Mouse (Mus musculus) stomach, embryonic 16.5 days (tissue): ENCODE data around the gene Bcam. TPM values are rescaled to one million over a fixed set of nuclear protein-coding genes. Genes with fewer than 3 reads are reported as not detected.

ENCODE experiments used
- ATAC-seq: fragments of 200-750 bp; cut with Nextera tagmentation; 2 replicates; pipeline ENCODE4 v1.8.0; 2017; ENCODE audit warnings: moderate number of reproducible peaks, moderate TSS enrichment; ENCODE audit not compliant: insufficient read depth, low FRiP score
- H3K27ac ChIP-seq: fragments of 300-500 bp; sonication (generic); 2 replicates; pipeline ENCODE4 v1.5.1; 2014; ENCODE audit warnings: low read length
- H3K27me3 ChIP-seq: fragments of 300-500 bp; sonication (generic); 2 replicates; pipeline ENCODE4 v1.6.1; 2014; ENCODE audit warnings: low read length, control low read depth, mixed read lengths; ENCODE audit not compliant: control insufficient read depth, insufficient read depth
- H3K36me3 ChIP-seq: fragments of 300-500 bp; sonication (generic); 2 replicates; pipeline ENCODE4 v1.6.1; 2014; ENCODE audit warnings: low read length; ENCODE audit not compliant: control insufficient read depth, insufficient read depth
- H3K4me1 ChIP-seq: fragments of 300-500 bp; sonication (generic); 2 replicates; pipeline ENCODE4 v1.6.1; 2014; ENCODE audit warnings: low read length, control low read depth, mixed read lengths; ENCODE audit not compliant: control insufficient read depth, insufficient read depth
- H3K4me2 ChIP-seq: fragments of 300-500 bp; sonication (generic); 2 replicates; pipeline ENCODE4 v1.6.1; 2014; ENCODE audit warnings: low read depth, low read length, mixed read lengths
- H3K4me3 ChIP-seq: fragments of 300-500 bp; sonication (generic); replicated peaks from 2 replicates; pipeline ENCODE4 v1.5.1; 2014; ENCODE audit warnings: mild to moderate bottlenecking, low read length
- H3K9ac ChIP-seq: fragments of 300-500 bp; sonication (generic); 2 replicates; pipeline ENCODE4 v1.6.1; 2014; ENCODE audit warnings: low read length
- H3K9me3 ChIP-seq: fragments of 300-500 bp; sonication (generic); replicated peaks from 2 replicates; pipeline ENCODE4 v1.6.1; 2016; ENCODE audit warnings: low read length, control low read depth; ENCODE audit not compliant: control insufficient read depth
- WGBS: fragments of 180-500 bp; shearing (Covaris S2); extraction: QIAGEN DNeasy Blood & Tissue Kit; methylation state at CpG from one replicate; pipeline ENCODE4 v1.1.7; 2014; 5-methylcytosine and 5-hydroxymethylcytosine counted together
- polyA plus RNA-seq: library from polyadenylated mRNA; unstranded; fragments of >200 nt; fragmentation: Nextera tagmentation; extraction: Ambion mirVana; gene quantifications from 2 replicates; pipeline ENCODE4 v1.2.1, GENCODE M21; 2015

Bcam gene
- polyA plus RNA-seq: 118 and 122 TPM in 2 replicates

DNA sequence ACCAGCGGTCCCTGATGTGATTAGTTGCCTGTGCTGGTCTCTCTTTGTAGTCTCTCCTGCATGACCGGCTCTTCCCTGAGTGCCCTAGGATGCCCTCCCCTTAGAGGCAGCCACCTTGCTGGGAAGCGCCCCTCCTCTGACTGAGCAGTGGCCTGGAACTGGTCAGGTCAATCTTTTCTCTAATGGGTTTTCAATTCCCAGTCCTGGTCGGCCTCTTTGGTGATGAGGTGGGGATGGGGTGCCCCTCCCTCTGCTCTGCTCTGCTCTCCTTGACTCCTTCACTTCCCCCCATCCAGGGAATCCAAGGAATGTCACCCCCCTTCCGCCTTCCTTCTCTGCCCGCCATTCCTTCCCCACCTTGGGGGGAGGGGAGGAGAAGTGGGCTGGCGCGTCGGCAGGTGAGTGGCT lies at the start of gene Bcam:
TSS of gene Bcam (minus strand) at position 33 of the 408 bp plus-strand sequence.
- Histone ChIP-seq H3K27me3 (no peaks in the 10 kb centered on the region), H3K36me3 (no peaks in the 10 kb centered on the region), H3K9ac (peak within 1 kb of the TSS; percentile 87), H3K9me3 (no peaks in the 10 kb centered on the region), H3K27ac (peak within 1 kb of the TSS; percentile 71), H3K4me2 (peak within 1 kb of the TSS; percentile 94), H3K4me3 (peak within 1 kb of the TSS; percentile 71), H3K4me1 (peaks cover 27% of the 10 kb centered on the region)
- WGBS: 5% methylated on average over 9 of the region's 9 CpGs
- 0 out of 2 replicates have a peak, but pooled peaks have one; percentile 4 for ATAC-seq

DNA sequence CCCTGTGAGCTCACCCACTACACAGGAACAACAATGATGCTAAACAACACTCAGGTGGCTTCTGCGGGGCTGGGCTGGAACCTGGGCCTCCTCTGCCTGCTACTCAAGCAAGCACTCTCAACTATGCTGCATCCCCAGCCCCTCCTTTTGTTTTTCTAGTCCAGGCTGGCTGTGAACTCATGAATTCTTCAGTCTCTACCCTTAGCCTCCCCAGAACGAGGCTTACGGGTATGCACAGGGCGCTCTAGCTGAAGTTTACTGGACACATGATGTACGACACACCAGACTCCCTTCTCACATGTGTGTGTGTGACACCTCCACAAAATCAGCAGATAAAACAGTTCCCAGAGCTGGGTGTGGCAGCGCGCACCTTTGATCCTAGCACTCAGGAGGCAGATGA lies 48.1 kb upstream of the Bcam start:
- peak overlapping the region; percentile 94 for H3K27ac ChIP-seq
- no peak overlapping the region for H3K9ac ChIP-seq
- peaks cover 46% of the 10 kb centered on the region for H3K4me1 ChIP-seq
- H3K36me3 ChIP-seq: 0 out of 2 replicates have a peak, but pooled peaks cover 6% of the 10 kb centered on the region
- no peak overlapping the region for H3K4me2 ChIP-seq
- WGBS: 80% methylated on average over 7 of the region's 7 CpGs
- H3K27me3 ChIP-seq: no peaks in the 10 kb centered on the region; the same call in 1 of the 2 replicates
- no peak overlapping the region for H3K4me3 ChIP-seq
- no peak for ATAC-seq
- H3K9me3 ChIP-seq: no peaks in the 10 kb centered on the region

DNA sequence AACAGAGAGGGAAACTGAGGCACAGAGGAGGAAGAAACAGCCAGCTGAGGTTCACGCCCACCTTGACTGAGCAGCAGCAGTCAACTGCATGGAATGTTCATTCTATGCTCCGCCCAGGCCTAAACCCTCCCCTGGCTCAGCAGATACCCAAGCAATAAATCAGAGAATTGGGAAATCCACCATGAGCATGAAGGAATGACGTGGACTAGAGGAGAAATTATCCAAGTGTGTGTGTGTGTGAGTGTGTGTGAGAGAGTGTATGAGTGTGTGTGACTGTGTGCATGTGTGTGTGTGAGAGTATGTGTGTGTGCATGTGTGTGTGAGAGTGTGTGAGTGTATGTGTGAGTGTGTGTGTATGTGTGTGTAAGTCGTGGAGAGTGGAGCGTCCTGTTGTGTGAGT lies 47.6 kb upstream of the Bcam start:
- Histone ChIP-seq H3K27ac (peak overlapping the region; percentile 94), H3K9me3 (no peaks in the 10 kb centered on the region), H3K4me3 (no peak overlapping the region), H3K27me3 (no peaks in the 10 kb centered on the region; the same call in 1 of the 2 replicates), H3K9ac (no peak overlapping the region), H3K4me2 (no peak overlapping the region), H3K36me3 (0 out of 2 replicates have a peak, but pooled peaks cover 6% of the 10 kb centered on the region), H3K4me1 (peaks cover 42% of the 10 kb centered on the region)
- 65% methylated on average over 5 of the region's 5 CpGs for WGBS
- ATAC-seq: no peak

DNA sequence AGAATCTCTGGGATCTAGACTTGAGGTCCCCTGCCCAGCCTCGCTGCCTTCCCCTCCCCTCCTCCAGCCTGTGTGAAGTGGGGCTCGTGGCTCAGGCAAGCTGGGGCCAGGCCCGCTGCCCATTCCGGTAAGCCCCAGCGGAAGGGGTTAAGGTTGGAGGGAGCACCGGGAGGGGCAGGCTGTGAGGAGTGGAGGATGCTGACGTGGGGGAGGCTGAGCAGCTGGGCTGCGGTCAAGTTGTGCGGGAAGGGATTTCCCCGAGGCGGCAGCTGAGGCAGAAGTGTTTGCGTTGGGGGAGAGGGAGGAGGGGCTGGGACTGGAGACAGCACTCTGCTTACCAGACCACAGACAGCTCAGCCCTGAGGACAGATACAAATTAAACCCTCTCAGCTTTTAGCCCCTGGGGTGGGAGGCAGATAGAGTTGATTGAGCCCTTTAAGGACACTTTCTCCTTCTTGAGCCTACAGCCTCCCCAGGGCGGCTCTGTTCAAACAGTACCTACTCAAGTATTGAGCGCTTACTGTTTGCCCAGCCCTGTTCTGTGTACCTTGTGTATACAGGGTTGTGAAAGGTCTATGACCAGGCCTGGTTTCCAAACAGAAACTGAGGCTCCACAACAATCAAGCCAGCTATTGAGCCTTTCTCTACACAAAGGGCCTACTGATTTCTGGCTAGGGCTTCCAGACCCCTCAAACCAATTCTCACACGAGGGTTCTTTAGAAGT lies 46.7 kb upstream of the Bcam start:
- 0 out of 2 replicates have a peak, but pooled peaks cover 6% of the 10 kb centered on the region for H3K36me3 ChIP-seq
- peak overlapping the region; percentile 72 for H3K4me2 ChIP-seq
- H3K4me1 ChIP-seq: peaks cover 37% of the 10 kb centered on the region
- H3K9me3 ChIP-seq: no peaks in the 10 kb centered on the region
- peak overlapping the region; percentile 70 for H3K9ac ChIP-seq
- peak; percentile 74 for ATAC-seq
- no peaks in the 10 kb centered on the region; the same call in 1 of the 2 replicates for H3K27me3 ChIP-seq
- 5% methylated on average over 15 of the region's 15 CpGs for WGBS
- H3K4me3 ChIP-seq: peak overlapping the region; percentile 50
- peak overlapping the region; percentile 94 for H3K27ac ChIP-seq

DNA sequence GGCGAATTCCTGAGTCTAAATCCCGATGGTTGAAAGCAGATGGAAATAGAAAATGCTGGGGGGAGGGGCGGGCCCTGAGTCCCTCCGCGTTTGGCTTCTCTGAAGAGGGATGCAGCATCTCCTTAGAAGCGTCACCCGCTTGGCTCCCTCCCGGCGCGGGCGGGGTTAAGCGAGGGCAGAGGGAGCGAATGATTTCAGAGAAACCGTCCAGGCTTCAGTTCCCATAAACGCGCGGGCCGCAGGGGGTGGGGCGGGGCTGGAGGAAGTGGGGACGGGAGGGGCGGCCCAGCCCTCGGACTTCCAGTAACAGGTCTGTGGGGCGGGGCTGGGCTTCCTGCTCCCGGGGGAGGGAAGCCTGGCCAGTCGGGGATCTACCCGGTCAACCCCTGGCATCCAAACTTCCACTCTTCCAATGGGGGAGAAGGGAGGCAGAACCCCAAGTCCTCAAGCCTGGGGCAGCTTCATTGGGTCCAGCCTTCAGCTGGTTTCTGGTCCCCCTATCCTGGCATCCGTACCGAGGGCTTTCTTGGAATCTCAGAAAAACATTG lies 45.5 kb upstream of the Bcam start:
- peaks cover 37% of the 10 kb centered on the region for H3K4me1 ChIP-seq
- peak overlapping the region; percentile 94 for H3K27ac ChIP-seq
- peaks cover 5% of the 10 kb centered on the region; the same call in 1 of the 2 replicates for H3K27me3 ChIP-seq
- H3K4me2 ChIP-seq: peak overlapping the region; percentile 72
- ATAC-seq: peak; percentile 80
- under 1% methylated on average over 28 of the region's 28 CpGs for WGBS
- no peaks in the 10 kb centered on the region for H3K9me3 ChIP-seq
- peak overlapping the region; percentile 70 for H3K9ac ChIP-seq
- 0 out of 2 replicates have a peak, but pooled peaks cover 6% of the 10 kb centered on the region for H3K36me3 ChIP-seq
- peak overlapping the region; percentile 50 for H3K4me3 ChIP-seq

DNA sequence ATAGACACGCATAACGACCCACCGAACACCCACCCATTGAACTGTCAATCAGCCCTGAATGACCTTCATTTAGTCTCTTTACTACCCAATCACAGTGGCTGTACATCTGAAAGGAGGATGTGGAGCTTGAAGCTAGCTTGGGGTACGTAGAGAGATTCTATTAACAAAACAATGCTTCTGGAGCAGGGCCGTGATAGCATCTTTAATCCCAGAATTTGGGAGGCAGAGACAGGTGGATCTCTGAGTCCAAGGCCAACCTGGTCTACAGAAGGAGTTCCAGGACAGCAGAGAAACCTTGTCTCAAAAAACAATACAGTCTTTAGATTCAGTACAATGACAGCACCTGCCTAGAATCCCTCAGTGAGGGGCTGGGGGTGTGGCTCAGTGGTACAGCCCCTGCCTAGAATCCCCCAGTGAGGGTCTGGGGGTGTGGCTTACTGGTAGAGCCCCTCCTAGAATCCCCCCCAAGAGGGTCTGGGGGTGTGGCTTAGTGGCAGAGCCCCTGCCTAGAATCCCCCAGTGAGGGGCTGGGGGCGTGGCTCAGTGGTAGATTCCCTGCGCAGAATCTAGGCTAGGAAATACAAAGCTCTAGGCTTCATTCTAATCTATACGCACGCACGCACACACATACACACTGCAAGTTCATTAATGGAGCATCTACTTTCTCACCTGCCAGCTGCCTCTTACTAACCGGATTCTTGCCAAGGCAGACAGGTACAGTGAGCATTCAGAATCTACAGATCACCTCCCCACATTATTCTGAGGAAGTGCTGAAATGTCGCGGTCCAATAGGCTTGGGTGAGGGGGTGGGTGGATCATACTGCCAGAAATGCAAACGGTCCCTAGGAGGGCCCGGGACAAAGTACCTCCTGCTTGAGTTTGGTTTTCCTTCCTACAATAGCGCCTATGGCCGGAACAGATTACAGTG lies 44.7 kb upstream of the Bcam start:
- peak overlapping the region; percentile 70 for H3K9ac ChIP-seq
- peak; percentile 5; the same call in 1 of the 2 replicates for ATAC-seq
- H3K4me2 ChIP-seq: peak overlapping the region; percentile 72
- peaks cover 37% of the 10 kb centered on the region for H3K4me1 ChIP-seq
- WGBS: 32% methylated on average over 17 of the region's 17 CpGs
- peaks cover 6% of the 10 kb centered on the region; the same call in 1 of the 2 replicates for H3K27me3 ChIP-seq
- H3K36me3 ChIP-seq: 0 out of 2 replicates have a peak, but pooled peaks cover 6% of the 10 kb centered on the region
- peak overlapping the region; percentile 94 for H3K27ac ChIP-seq
- peak overlapping the region; percentile 50 for H3K4me3 ChIP-seq
- H3K9me3 ChIP-seq: no peaks in the 10 kb centered on the region

DNA sequence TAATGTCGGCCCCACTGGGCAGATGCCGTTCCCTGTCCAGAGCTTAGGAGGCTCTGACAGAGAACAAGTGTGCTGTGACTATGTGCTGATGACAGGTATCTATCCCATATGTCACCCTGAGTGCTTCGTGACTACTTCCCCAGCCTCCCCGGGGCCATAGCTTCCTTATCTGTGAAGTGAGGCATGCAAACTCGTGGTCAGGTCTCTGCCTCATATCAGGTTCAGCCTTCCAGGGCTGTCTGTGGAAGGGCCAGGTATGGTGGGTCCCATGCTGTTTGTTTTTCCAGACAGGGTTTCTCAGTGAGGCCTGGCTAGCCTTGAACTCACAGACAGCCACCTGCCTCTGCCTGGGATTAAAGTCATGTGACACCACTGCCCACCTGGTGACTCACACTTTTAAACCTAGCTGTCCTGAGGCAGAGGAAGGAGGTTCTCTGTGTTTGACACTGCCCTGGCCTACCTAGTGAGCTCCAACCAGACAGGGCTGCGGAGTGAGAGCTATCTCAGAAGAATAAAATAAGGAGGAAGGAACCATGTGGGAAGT lies 42.8 kb upstream of the Bcam start:
- Histone ChIP-seq H3K27ac (no peak overlapping the region), H3K4me3 (no peak overlapping the region), H3K9ac (no peak overlapping the region), H3K4me2 (no peak overlapping the region), H3K9me3 (no peaks in the 10 kb centered on the region), H3K36me3 (peaks cover 3% of the 10 kb centered on the region), H3K4me1 (peaks cover 33% of the 10 kb centered on the region), H3K27me3 (peaks cover 20% of the 10 kb centered on the region)
- ATAC-seq: no peak
- WGBS: 72% methylated on average over 6 of the region's 6 CpGs

DNA sequence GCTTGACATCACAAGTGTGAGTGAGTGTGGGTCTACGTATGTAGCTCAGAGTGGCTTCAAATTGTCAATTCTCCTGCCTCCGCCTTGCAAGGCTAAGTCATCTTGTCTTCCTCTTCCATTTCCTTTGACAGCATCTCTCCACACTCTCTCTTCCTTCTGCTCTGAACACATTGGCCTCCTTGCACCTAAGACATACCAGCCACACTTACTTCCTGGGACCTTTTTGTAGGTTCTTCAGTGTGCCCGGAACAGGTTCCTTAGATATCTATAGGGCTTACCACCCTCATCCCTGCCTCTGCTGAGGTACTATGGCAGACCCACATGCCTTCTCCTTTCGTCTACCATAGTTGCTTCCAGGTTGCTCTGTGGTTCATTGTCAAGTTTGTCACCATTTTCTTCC lies 42.3 kb upstream of the Bcam start:
- Histone ChIP-seq H3K27ac (no peak overlapping the region), H3K27me3 (peaks cover 20% of the 10 kb centered on the region), H3K9ac (no peak overlapping the region), H3K9me3 (no peaks in the 10 kb centered on the region), H3K4me2 (no peak overlapping the region), H3K36me3 (peaks cover 3% of the 10 kb centered on the region), H3K4me1 (peaks cover 28% of the 10 kb centered on the region), H3K4me3 (no peak overlapping the region)
- 86% methylated on average over 4 of the region's 4 CpGs for WGBS
- ATAC-seq: no peak
